Mouse (Mus musculus) c-Kit-positive CD71-negative TER-119-negative erythroid progenitor cells, embryonic 14.5 days (primary cell): ENCODE measurements around the gene Cyb561.

ENCODE experiments used
- DNase-seq: peaks from one replicate; pipeline ENCODE4 v3.0.0-alpha.2; 2013; ENCODE audit warnings: low read depth

Gene Cyb561

DNA sequence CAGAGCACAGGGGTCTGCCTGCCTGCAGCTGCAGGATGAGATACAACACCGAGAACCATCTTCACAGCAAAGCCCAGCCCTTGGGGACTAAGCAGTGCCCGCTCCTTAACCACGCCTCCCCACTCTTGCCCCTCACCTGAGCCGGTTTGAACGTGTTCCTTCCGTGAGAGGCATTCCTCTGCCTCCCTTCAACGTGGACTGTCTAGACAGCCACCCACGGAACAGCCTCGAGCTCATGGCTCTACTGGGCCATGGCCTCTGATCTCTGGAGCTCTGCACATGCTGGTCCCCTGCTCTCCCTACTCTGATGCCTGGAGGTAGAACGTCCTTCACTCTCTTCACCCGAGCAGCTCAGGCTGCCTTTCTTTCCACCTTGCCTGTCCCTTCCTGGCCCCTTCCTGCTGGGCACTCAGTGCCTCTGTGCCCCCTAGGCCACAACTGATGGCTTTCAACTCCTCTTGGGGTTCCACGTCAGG is at the start of gene Cyb561:
Gene Cyb561 (minus strand): TSS at position 426 of the 476 bp plus-strand sequence.
- no peak for DNase-seq

DNA sequence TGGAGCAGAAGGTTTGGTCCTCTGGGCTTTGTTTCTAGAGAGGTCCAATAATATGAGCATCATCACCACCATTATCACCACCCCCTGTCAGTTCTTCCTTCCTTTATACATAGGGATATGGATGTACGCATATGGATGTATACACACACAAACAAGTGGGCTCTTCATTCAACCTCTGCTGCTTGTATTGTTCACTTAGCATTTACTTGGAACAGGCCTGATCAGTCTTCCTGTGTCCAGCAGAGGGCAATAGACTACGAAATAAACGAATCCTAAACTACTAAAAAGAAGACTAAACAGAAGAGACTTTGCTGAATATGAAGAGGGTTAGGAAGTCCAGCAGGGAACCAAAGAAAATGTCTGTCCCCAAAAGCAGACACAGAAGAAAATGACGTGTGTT is 48.6 kb upstream of the Cyb561 start:
- peak; percentile 19 for DNase-seq

DNA sequence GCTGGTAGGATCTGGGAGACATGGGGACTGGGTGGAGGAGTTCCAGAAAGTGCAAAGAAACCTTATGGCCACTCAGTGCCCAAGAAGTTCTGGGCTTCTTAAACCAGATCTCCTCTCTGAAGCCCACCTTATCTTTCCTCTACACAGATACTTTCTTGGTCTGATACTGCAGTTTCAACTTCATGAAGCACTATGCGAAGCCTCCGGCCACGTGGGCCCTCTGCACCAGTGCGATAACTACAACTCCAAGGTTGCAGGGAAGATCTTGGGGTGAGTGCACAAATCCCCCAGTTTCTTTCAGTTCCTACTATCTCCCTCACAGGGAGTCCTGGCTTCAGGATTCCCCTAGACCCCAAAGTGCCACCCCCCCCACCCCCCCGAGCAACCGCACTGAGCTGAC is 46.9 kb upstream of the Cyb561 start:
- DNase-seq, result no peak

DNA sequence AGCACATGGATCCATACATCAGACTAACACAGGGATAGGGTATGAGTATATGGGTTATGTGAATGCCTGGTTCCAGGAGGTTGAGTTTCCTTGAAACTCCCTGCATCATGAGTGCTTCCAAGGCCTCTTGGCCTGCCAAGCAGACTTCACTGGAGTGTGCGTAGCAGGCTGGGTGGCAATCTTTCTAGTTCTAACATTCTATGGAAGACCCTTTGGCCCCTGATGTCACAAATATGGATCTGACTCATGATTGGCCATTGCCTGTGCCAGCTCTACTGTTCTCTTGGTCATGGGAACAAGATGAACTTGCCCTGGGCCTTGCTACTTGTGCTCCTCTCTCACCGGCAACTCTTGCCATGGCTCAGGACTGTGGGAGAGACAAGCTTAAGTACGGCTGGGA is 41.2 kb upstream of the Cyb561 start, which contains the start of gene Ace3:
Gene Ace3 (plus strand): TSS at position 301 of the 400 bp plus-strand sequence.
- DNase-seq, result no peak

DNA sequence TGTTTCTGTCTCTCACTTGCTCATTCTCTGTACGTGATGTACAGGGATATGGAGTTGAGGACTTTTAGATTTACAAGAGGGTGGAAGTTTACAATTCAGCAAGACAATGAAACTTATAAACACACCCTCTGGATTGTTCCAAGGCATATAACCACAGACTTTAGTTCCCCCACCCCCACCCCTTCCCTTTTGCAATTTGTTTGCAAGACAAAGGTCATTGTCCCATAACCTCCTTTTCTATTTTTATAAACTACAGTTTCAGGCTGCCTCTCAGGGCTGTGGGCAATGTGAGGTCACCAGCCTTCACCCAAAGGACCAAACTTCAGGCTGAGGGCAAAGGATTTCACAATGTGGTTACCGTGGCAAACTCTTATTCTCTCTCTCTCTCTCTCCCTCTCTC is 37.1 kb upstream of the Cyb561 start:
- DNase-seq, result no peak

DNA sequence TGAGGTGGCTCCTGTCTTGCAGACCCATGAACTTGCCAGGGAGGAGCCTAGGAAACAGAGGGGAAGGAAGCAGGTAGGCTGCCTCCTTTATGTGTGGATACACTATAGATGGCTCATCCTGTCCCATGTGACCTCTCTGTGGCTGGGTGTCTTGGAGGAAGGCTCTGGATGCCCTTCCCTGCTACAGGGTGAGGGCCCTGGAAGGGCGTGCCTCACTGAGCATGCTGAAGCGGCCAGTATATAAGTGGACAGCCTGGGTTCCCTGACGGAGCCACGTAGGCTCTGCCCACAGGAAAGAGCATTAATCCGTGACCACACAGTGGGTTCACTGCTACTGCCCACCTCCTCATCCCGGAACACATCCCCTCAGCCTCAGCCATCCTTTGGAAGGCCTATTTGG is 36.3 kb upstream of the Cyb561 start:
- DNase-seq, result no peak

DNA sequence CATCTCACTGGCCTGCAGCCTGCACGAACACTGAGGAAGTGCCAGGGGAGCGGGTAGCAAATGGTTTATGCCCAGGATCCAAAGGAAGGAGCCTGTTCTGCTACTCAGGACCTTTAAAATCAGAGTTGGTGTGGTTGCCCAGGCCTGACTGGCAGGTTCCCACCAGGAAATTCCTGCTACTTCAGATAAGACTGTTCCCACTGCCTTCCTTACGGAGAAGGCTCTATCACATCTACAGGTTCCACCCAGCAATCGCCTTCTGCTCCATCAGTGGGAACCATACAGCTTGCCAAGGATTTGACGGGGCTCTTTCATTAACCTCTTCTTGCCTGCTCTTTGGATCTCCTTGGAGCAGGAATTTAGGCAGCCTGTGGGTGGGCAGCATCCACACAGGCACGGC is 34.3 kb upstream of the Cyb561 start:
- DNase-seq, result no peak

DNA sequence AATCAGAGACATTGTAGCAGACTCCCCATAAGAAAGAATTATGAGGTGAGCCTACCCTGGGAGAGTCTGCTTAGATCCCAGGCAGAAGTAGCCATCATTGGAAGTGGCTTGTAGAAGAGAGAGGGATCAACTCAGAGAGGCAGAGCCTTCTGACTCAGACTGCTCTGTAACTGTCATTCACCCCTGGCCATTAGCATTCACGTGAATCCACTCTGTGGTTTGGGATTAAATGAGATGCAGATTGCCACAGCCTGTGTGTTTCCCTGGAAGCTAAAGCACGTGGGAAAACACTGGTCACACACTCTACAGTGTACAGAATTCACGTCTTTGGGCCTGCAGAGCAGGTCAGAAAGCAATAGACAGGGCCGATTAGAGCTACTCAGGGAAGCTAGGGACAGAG is 31.3 kb upstream of the Cyb561 start:
- DNase-seq, result no peak

DNA sequence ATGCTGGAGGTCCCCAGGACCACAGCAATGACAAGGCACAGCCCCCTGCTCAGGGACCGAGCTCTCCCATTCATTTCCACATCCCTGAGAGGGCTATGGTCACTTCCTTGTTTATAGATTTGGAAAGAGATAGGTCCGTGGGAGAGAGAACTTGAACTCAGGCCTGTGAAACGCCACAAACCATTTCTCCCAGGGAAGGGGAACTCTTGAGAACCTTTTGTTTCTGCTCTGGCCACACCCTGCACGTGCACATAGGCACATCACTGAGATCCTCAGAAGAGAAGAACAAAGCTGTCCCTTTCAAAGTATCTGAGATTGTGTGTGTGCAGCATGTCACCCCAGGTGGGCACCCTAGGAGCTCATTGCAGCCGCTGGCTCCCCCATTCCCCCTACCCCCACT is 25.5 kb upstream of the Cyb561 start:
- no peak for DNase-seq

DNA sequence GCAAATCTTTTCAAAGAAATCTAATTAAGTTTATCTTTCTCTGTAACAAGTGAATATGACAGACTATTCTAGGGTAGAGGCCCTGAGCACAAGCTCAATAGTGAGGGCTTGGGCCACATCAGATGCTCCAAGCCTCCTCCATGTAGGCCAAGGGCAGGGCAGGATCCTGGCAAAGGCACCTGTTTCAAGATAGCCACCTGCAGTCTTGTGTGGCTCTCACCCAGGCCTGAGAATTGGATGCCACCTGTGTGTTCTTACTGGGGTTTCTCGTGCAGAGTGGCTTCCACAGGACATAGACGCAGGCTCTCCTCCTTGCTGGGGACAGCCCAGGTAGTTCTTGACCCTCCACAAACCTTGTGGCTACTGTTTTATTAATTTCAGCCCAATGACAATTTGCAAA is 25.1 kb upstream of the Cyb561 start:
- DNase-seq, result no peak

DNA sequence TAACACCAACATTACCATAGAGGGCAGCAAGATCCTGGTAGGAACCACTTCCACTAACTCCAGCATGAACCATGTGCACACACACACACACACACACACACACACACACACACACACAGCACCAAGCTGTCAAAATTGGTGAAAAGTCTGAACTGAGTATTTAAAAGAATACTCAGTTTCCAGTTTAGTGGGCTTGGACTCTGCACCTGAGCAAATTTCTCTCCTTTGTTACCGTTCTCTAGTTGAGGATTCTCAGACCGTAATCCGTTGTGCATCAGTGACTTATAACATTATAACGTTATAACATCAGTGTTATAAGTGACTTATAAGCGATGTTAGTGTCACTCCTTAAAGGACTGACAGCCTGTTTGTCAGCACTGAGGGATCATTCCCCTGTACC is 22.5 kb upstream of the Cyb561 start:
- DNase-seq, result no peak

DNA sequence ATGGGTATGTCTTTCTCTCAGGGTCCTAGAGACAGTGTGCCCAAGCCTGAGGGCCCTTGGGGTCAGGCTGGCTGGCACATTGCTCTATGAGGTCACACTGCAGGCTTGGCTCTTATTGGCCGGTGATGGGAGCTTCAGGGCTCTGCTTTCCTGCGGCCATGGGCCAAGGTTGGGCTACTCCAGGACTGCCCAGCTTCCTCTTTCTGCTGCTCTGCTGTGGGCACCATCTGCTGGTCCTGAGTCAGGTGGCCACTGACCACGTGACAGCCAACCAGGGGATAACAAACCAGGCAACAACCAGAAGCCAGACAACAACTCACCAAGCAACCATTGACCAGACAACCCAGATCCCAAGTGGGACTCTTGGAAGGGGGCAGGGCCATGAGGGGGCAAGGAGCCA is 21.9 kb upstream of the Cyb561 start:
- DNase-seq, result no peak

DNA sequence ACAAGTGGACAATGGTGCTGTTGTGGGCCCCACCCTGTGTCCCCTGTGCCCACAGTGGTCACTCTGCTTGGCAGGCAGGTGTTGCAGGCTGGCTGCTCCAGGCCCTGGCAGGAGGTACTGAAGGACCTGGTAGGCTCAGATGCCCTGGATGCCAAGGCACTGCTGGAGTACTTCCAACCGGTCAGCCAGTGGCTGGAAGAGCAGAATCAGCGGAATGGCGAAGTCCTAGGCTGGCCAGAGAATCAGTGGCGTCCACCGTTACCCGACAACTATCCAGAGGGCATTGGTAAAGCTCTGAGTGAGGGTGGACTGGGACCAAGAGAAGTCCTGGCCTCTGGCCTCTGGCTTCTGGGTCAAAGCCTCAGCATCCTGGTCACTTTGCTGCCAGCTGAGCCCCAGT is 21.5 kb upstream of the Cyb561 start:
- DNase-seq, result no peak

DNA sequence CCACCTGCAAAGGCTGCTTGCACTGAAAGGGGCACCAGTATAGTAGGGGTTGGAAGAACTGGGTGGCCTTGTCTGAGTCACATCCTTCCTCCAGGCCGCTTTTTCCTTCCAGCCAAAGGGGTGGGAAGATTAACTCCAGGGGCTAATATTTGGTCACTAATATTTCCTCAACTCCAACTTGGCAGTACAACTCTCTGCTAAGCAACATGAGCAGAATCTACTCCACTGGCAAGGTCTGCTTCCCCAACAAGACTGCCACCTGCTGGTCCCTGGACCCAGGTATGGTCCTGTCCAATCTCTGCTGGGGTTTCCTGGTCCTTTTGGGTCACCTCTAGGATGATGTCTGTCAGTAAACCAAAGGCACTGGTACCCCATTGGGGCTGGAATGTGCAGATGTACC is 16.4 kb upstream of the Cyb561 start:
- DNase-seq, result no peak

DNA sequence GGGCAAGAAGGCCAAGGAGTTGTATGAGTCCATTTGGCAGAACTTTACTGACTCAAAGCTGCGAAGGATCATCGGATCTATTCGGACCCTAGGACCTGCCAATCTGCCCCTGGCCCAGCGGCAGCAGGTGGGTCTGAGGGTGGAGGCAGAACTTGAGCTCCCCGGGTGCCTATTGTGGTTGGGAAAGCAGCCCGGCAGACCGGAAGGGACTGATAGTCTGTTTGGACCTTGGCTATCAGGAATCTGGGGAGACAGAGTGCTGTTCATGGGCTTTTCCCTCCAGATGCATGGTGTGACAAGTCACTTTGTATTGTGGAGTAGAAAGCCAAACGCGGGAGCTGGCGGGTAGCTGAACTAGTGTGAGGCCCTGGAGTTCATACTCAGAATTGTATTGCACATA is 15.8 kb upstream of the Cyb561 start:
- DNase-seq, result no peak

DNA sequence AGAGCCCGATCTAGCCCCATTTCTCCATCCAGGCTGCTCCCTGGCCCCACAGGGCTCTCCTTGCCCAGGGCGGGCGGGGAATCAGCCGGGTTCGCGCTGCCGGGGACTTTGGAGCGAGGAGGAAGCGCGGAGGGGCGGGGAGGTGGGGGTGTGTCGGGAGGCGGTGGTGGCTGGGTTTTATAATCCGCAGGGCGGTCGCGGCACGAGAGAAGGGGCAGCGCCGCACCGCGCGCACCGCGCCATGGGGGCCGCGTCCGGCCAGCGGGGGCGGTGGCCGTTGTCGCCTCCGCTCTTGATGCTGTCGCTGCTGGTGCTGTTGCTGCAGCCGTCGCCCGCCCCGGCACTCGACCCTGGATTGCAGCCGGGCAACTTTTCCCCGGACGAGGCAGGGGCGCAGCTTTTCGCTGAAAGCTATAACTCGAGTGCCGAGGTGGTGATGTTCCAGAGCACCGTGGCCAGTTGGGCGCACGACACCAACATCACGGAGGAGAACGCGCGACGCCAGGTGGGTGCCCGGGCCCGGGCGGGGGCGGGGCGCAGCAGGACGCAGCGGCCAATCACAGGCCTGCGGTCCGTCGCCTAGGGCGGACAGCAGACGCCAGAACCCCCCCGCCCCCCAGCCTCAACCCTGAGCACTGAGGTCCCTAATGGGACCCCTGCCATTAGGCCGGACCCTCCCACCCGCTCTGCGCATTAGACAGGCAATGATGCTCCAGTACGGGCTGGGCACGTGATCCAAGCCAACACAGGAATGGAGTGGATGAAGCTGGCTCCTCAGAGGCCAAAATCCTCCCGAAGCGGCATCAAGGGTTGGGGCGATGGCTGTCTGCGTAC is 14.8 kb upstream of the Cyb561 start, which contains the start of gene Ace:
Gene Ace (plus strand): TSS at position 205 of the 834 bp plus-strand sequence.
- no peak for DNase-seq

DNA sequence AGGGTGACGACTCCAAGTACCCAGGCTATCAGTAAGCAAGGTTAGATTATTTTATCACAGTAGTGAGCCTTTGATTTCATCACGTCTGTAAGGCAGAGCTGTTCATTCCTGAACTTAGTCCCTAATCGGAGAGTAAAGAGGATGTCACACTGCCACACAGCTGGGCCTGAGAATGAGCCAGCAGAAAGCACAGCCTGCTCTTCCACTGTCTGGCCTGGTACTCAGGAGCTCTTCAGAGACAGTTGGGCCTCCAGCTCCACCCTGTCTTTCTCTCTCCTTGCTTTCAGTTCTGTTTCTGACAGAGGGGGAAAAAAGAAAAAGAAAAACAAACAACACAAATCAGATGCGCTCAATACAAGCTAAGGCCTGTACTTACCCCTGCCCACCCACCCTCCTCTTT is 13.2 kb upstream of the Cyb561 start:
- DNase-seq, result no peak

DNA sequence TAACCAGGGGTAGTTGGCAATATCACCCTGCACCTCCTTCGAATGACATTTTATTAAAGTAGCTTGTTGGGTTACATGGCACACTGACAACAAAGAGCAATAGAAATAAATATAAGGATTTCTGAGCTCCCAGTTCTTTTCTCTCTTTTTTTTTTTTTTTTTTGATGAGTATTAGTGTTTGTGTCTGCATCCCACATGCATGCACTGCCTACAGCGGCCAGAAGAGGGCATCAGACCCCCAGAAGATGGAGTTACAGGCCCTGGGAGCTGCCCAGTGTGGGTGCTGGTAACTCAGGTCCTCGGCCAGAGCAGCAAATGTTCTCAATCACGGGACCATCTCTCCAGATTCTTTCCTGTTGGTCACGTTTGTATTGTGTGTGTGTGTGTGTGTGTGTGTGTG is 11.6 kb upstream of the Cyb561 start:
- DNase-seq, result no peak

DNA sequence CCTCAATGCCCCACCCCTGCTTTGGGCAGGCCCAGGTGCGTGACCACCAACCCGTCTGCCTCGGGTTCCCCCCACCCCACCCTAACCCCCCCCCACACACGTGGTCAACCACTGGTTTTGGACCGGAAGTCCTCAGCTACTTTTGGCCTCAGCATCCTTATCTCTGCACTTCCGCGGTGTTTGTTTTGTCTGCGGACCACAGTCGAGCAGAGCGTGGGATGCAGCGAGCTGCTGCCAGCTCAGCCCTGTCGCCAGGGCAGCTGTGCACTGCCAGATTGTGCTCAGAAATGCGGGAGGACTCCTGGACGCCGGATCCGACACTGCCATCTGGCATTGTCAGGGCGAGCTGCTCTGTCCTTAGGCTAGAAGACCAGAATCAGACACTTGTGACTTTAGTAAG is 6.2 kb upstream of the Cyb561 start:
- DNase-seq, result no peak

DNA sequence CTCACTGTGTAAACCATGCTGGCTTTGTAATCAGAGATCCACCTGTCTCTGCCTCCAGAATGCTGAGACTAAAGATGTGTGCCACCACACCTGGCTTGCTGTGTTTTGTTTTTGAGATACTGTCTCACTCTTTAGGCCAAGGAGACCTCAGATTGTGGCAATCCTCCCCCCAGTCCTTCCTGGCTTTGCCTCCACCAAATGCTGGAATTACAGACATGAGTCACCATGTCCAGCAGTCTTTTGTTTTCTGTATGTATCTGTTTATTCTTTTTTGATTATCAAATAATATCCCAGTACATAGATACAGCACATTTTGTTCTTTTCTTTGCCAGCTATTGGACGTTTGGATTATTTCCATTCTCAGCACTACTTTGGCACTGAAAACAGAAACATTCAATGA is 5.4 kb upstream of the Cyb561 start:
- no peak for DNase-seq

DNA sequence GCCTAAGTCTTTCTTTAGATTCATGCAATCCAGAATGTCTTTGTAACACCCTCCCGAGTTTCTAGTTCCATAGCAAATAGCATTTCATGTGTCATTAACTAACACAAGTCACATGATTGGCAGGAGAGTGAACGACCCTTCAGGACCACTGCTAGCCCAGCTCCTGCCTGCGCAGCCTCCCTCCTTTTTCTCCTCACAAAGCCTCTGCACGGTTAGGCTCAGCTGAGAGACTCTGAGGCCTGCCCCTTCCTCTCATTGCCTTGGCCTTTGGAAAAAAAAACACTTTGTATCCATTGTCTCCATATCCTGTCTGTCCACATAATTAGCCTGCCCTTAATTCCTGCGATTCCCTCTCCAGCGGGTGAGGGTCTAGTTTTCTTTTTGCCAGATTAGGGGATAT is 4.4 kb upstream of the Cyb561 start:
- DNase-seq, result no peak

DNA sequence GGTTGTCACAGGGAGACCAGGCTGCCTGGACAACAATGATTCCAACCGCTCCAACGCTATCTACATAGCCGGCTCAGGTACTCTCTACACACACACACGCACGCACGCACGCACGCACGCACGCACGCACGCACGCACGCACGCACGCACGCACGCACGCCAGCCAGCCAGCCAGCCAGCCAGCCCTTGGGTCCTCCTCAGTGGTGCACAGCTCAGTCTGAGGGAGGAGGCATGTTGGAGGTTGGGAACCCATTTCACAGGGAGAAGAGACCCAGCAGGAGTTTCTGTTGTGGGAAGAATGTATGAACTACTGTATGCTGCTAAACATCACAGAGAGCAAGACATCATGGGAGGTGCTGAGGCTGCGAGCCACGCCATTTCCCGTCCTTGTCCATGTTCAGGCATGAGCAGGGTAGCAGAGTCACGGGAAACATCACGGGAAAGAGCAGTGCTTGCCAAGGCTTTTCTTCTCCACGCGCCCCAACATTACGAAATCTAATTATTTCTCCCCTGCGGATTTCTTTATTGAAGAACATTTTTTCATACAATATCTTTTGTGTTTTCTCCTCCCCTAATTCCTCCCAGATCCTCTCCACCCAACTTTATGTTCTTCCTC is 2.8 kb upstream of the Cyb561 start:
- no peak for DNase-seq

DNA sequence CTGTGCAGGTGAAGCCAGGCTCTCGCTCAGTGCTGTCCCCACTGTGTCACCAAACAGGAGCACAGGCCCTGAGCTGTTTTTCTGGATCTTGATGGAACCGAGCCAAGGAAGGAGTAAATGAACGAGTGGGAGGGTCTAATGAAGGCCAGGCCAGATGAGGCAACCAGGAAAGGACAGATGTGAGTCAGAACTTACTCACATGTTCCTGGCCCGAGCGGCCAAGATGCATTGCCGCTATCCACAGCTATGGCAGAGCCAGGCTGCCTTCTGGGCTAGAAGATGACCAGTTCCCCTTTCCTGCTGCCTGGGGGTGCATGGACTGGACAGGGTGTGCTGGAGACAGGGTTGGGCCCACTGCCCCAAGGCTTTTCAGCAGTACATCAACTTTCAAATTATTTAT is 266 bp upstream of the Cyb561 start:
- DNase-seq, result no peak

DNA sequence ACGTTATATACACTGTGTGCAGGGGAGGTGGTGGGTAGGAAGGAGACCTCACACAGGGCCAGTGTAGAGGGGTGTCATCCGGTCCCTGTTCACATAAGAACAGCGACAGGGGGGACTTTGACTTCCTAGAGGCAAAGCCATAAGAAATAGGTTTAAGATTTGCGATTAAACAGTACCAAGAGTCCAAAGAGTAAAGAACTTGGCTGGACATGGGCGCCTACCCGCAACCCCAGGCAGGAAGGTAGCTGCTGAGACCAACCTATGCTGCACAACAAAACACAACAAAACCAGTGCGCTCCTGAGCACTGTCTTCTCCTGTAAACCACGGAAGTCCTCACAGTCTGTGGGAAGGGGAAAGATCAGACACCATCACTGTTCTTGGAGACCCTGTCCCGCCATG is 1.0 kb downstream of the Cyb561 start:
- no peak for DNase-seq
